Mouse (Mus musculus): Measurements from ENCODE around the gene Ankrd27. TPM values are rescaled to one million over a fixed set of nuclear protein-coding genes. Genes with fewer than 3 reads are reported as not detected.

The Ankrd27 gene
- total RNA-seq, 2 experiments from 2014 or later, result 11.0 to 11.5 TPM

DNA sequence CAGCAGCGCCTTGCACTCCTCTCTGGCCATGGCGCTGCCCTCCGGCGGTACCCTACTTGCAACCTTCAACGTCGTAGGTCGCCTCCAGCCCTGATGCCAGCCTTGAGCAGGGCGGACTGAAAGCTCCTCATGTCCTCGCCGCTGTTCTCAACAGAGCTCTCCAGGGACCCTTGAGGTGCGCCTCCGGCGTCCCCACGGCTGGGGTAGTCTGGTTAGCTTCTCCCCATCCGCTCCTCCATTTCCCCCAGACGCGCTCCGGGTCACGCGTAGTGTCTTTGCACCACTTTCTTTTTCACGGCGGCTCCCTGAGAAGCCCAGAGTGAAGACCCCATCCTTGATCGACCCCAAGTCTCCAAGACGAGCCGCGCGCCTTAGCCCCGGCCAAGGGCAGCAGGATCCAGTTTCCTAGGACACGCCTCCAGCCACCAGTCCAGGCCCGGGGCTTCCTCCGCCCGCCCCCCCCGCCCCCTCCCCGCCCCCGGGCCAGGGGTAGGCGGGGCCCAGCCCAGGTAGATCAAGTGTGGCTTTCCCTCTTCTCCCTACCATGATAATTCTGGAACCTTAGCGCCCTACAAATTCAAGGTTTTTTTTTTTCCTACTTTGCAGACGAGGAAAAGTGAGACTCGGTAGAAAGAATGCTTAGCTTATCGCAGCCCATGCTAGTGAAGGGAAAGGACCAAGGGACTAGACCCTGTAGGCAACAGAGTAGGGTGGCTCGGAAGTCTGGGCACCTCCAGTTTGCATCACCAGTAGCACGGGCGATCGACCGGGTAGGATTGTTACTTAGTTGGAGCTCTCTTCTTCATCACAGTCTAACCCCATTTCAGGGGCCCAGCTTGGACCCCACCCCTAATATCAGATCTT lies 621 bp upstream of the Ankrd27 start, which contains the start of gene Rgs9bp:
Gene Rgs9bp, minus strand, starts transcription at position 392 of the 864 bp plus-strand sequence.
- intact Hi-C loops (cut with DNase I), result loop anchor here (5.0 kb wide), 2 partner anchors 33 to 62 kb away; partner anchors contain the start of gene Pdcd5
- DNase-seq, result peak; percentile 70
- Histone ChIP-seq H3K4me3 (peak within 1 kb of the TSS; percentile 76), H3K27ac (peak within 1 kb of the TSS; percentile 90)
- no peak for TF ChIP-seq CTCF (IDR thresholded peaks at IDR 0.05)

DNA sequence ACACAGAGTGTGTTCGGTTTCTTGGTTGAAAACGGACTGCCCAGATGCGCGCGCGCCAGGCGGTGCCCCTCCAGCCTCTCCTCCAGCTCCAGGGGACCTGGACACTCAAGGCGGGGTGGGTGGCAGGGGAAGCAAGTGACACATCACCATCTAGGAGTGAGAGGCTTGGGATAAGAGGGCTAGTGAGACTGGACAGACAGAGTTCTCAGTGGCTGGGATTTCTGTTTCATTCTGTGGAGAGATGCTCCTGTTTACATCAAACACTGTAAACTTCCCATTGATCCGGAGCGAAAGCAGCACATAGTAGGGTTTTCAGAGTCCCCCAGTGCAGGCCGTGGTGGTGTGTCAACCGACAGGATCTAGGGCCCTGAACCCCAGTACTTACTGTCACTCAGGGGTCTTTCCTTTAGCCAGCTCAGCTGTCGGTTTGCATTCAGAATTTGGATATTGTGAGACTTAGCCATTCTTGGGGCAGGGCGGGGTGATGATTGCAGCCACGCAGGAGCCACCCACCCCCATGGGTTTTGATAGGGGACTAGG lies 932 bp downstream of the Ankrd27 start:
- peak overlapping the region; percentile 76 for H3K4me3 ChIP-seq
- intact Hi-C loops (cut with DNase I), result loop anchor here (5.0 kb wide), 2 partner anchors 35 to 60 kb away; partner anchors contain the start of gene Pdcd5
- peak overlapping the region; percentile 90 for H3K27ac ChIP-seq
- DNase-seq, result peak; percentile 26
- TF ChIP-seq CTCF (IDR thresholded peaks at IDR 0.05), result no peak

DNA sequence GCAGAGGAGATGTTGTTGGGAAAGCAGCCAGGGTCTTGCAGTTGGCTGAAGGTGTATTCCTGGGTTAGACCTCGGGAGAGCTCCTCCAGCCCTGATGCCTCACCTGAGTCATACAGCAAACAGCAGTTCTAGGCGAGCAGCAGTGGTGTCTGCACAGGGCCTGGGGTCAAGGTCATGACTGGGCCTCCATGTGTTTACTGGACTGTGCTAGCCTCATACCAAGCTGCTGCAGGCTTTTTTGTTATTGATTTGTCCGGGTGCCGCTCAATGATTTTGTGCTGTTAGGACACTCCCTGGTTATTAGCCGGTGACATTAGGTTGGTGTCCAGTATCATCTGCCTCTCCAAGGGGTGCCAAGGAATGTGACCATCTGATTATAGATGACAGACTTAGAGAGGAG lies 1.7 kb downstream of the Ankrd27 start:
- H3K4me3 ChIP-seq, result no peak overlapping the region; the same call in 1 of the 2 replicates
- DNase-seq, result no peak
- intact Hi-C loops (cut with DNase I), result loop anchor here (5.0 kb wide), 2 partner anchors 35 to 60 kb away; partner anchors contain the start of gene Pdcd5
- TF ChIP-seq CTCF (IDR thresholded peaks at IDR 0.05), result no peak
- peak overlapping the region; percentile 59 for H3K27ac ChIP-seq

DNA sequence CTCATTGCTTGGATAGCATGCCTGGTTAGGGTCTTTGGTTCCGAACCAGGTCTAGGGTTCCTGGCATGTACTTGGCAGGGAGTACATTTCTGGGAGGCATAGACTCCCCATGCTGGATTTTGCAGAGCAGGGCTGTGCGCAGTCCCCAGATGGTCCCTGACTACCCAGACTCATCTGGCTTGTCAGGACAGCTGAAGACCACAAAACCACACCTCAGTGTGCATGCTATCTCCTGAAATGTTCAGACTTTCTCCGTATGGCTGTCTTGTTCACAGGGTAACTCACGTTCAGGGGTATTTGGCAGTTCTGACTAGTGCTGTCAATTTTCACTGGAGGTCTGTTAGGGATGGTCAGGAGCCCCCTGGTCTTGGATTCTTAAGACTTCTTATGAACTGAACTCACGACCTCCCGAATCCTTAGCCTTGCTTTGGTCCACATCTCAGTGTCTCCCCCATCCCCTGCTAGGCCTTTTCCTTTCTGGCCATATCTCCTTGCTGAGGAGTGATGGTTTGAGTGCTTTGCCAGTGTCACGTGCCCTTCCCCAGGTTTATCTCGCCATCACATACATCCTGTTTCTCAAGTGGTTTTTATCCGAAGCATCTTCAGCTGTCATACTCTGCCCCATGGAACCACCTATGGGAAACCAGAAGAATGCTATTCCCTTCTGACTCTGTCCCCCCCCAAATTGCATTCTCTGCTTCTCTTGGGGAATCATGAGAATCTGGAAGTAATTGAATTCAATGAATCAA lies 2.8 kb downstream of the Ankrd27 start:
- intact Hi-C loops (cut with DNase I), result loop anchor here (5.0 kb wide), 2 partner anchors 37 to 58 kb away; partner anchors contain the start of gene Pdcd5
- no peak for DNase-seq
- Histone ChIP-seq H3K27ac (no peak overlapping the region; the same call in 1 of the 2 replicates), H3K4me3 (no peak overlapping the region)
- no peak for TF ChIP-seq CTCF (IDR thresholded peaks at IDR 0.05)

DNA sequence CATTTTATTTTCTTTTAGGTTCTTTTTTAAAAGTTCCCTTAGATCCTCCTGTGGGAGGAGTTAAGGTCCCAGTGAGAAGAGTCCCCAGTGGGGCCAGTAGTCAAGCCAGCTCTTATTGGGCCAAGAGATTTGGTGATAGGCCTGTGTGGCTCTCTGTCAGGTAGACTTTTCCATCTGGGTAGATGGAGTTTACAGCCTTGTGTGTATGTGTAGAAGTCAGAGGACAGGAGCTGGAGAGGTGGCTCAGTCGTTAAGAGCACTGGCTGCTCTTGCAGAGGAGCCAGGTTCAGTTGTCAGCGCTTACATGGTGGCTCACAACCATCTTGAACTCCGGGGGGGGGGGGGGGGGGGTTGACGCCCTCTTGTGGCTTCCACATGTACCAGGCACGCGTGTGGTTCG lies 3.4 kb downstream of the Ankrd27 start:
- Histone ChIP-seq H3K27ac (no peak overlapping the region), H3K4me3 (no peak overlapping the region)
- DNase-seq, result no peak
- intact Hi-C loops (cut with DNase I), result loop anchor here (5.0 kb wide), 2 partner anchors 37 to 58 kb away; partner anchors contain the start of gene Pdcd5
- 0 out of 2 replicates have a peak, but pooled peaks have one; percentile 10 for TF ChIP-seq CTCF (IDR thresholded peaks at IDR 0.05)

DNA sequence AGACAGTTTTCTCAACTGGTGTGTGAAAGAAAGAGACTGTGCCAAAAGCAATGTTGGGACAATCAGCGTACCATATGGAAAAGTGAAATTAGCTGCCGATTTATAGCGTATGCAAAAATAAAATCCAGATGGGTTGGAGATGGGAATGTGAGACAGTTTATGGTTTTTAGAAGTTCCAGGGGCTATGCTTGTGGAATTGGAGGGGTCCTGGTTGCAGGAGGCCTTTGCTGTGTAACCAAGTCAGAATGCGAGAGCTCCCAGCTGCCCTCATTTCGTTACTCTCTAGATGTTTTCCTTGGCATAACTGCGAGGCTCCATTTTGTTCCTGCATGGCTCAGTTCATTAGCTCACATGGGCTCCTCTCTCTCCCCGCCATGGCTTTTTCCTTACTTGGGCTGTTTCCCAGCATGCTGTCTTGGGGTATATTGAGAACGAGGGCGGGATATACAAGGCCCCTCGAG lies 4.7 kb downstream of the Ankrd27 start:
- Histone ChIP-seq H3K27ac (no peak overlapping the region), H3K4me3 (no peak overlapping the region)
- DNase-seq, result no peak
- intact Hi-C loops (cut with DNase I), result no loop called here
- no peak for TF ChIP-seq CTCF (IDR thresholded peaks at IDR 0.05)

DNA sequence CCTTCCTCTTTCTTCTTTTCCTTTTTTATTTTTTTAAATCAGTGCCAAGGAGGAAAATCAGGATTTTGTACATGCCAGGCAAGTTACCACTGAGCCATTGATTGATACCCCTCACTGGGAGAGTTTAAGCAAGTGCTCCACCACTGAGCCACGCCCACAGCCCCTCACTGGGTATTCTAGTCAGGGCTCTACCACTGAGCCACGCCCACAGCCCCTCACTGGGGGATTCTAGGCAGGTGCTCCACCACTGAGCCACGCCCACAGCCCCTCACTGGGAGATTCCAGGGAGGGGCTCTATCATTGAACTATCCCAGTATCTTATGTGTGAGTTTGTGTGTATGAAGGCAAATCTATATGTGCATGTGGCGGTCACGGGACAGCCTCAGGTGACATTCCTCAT lies 8.3 kb downstream of the Ankrd27 start:
- Histone ChIP-seq H3K27ac (no peak overlapping the region), H3K4me3 (no peak overlapping the region)
- TF ChIP-seq CTCF (IDR thresholded peaks at IDR 0.05), result no peak
- intact Hi-C loops (cut with DNase I), result no loop called here
- DNase-seq, result no peak

DNA sequence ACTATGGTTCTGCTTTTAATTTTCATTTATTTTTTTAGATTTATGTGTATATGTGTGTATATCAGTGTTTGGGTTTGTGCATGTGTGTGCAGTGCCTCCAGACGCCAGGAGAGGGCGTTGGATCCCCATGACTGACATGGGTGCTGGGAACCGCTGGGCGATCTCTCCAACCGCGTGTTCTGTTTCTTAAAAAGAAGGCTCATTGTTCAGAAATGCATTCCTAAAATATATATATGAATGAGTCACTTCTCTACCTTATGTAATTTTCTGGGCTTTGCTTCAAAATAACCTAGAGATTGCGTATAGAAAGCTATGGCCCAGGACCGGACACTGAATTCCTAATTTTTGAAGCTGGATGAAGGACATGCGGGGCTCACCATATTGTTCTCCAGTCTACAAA lies 13.4 kb downstream of the Ankrd27 start:
- no peak for TF ChIP-seq CTCF (IDR thresholded peaks at IDR 0.05)
- DNase-seq, result no peak
- Histone ChIP-seq H3K4me3 (no peak overlapping the region), H3K27ac (no peak overlapping the region)
- intact Hi-C loops (cut with DNase I), result no loop called here

DNA sequence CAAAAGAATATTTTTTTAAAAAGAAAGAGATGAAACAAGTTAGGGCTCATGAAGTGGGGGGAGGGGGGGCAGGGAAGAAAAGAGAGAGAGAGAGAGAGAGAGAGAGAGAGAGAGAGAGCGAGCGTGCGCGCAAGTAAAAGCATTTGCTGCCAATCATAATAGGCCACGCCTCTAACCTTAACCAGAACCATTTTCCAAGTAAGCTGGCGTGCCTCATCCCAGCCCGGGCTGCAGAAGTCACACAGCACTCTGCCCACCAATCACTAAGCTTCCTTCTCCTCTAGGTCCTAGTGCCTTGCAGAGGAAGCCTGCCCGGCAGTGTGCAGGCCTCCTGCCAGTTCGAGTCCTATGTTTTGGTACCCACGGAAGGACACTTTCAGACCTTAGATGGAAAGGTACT lies 14.0 kb downstream of the Ankrd27 start:
- Histone ChIP-seq H3K4me3 (no peak overlapping the region), H3K27ac (no peak overlapping the region)
- intact Hi-C loops (cut with DNase I), result no loop called here
- DNase-seq, result no peak
- no peak for TF ChIP-seq CTCF (IDR thresholded peaks at IDR 0.05)

DNA sequence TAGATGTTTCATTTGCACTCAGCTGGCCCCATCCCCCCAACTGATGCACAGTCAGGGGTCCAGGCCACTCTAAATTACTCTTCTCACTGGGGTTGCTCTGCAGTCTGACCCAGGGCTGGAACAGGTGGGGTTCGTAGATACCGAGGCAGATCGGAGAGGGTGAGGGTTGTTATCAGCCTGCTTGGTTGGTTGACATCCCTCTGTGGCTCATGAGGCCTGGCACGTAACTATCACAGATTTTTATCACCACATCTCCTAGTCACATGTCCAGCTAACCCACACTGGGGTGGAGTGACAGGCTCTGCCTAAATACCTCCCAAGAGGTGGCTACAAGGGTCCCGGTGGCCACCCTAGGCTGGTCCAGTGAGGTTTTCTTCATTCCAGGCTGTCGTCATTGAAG lies 15.1 kb downstream of the Ankrd27 start:
- DNase-seq, result no peak
- H3K27ac ChIP-seq, result no peak overlapping the region
- intact Hi-C loops (cut with DNase I), result loop anchor here (1.0 kb wide), 1 partner anchor 8 kb away; no protein-coding TSS in a partner anchor
- TF ChIP-seq CTCF (IDR thresholded peaks at IDR 0.05), result no peak
- H3K4me3 ChIP-seq, result no peak overlapping the region

DNA sequence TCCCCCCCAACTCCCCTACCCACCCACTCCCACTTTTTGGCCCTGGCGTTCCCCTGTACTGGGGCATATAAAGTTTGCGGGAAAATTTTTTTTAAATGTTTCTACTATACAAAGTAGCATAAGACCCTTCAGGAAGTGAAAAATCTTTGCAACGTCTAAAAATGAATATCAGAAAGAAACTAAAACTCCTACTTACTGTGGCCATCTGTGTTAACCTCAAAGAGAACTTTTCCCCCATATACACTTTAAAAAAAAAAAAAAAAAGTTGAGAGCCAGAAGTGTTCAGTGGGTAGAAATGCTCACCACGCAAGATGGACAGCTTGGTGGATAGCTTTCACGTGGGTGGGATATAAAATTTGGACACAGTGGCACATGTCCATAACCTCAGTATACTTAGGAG lies 16.7 kb downstream of the Ankrd27 start:
- H3K4me3 ChIP-seq, result no peak overlapping the region
- no peak overlapping the region for H3K27ac ChIP-seq
- DNase-seq, result no peak
- intact Hi-C loops (cut with DNase I), result no loop called here
- no peak for TF ChIP-seq CTCF (IDR thresholded peaks at IDR 0.05)

DNA sequence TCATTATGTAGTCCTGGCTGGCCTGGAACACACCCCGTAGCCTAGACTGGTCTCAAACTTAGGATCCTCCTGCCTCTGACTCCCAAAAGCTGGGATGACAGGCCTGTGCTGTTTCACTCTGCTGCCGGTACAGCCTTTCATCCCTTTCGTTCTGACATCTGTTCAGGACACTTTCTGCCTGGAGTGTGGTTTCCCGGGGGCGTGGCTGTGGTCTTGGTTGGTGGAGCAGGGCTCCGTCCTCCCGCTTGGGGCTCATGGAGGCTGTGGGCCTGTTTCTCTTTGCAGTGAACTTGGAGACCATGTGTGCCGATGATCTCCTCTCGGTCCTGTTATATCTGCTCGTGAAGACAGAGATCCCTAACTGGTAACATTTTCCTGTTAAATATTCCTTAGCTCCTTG lies 20.8 kb downstream of the Ankrd27 start:
- no peak for TF ChIP-seq CTCF (IDR thresholded peaks at IDR 0.05)
- H3K4me3 ChIP-seq, result no peak overlapping the region
- intact Hi-C loops (cut with DNase I), result no loop called here
- H3K27ac ChIP-seq, result no peak overlapping the region
- DNase-seq, result no peak

All from gastrocnemius, adult 2 months (tissue).